Mouse (Mus musculus) liver, embryonic 12.5 days (tissue): ENCODE data around the gene Plekhs1. TPM values are rescaled to one million over a fixed set of nuclear protein-coding genes. Genes with fewer than 3 reads are reported as not detected.

Source experiments
- ATAC-seq: fragments of 200-750 bp; cut with Nextera tagmentation; 2 replicates; pipeline ENCODE4 v1.8.0; 2017; ENCODE audit warnings: moderate number of reproducible peaks, mild to moderate bottlenecking, moderate library complexity
- H3K27ac ChIP-seq: fragments of 300-500 bp; sonication (generic); 2 replicates; pipeline ENCODE4 v1.5.1; 2016; ENCODE audit warnings: mild to moderate bottlenecking
- H3K27me3 ChIP-seq: fragments of 300-500 bp; sonication (generic); replicated peaks from 2 replicates; pipeline ENCODE4 v1.6.1; 2016; ENCODE audit warnings: mild to moderate bottlenecking, moderate library complexity
- H3K36me3 ChIP-seq: fragments of 300-500 bp; sonication (generic); 2 replicates; pipeline ENCODE4 v1.6.1; 2016; ENCODE audit warnings: mild to moderate bottlenecking, moderate library complexity
- H3K4me1 ChIP-seq: fragments of 300-500 bp; sonication (generic); 2 replicates; pipeline ENCODE4 v1.6.1; 2016
- H3K4me2 ChIP-seq: fragments of 300-500 bp; sonication (generic); 2 replicates; pipeline ENCODE4 v1.6.1; 2016; ENCODE audit warnings: mild to moderate bottlenecking, moderate library complexity
- H3K4me3 ChIP-seq: fragments of 300-500 bp; sonication (generic); 2 replicates; pipeline ENCODE4 v1.5.1; 2016; ENCODE audit warnings: mild to moderate bottlenecking, moderate library complexity
- H3K9ac ChIP-seq: fragments of 300-500 bp; sonication (generic); 2 replicates; pipeline ENCODE4 v1.6.1; 2016; ENCODE audit warnings: mild to moderate bottlenecking, moderate library complexity
- H3K9me3 ChIP-seq: fragments of 300-500 bp; sonication (generic); replicated peaks from 2 replicates; pipeline ENCODE4 v1.6.1; 2016; ENCODE audit warnings: mild to moderate bottlenecking, moderate library complexity
- WGBS: fragments of 180-500 bp; shearing (Covaris S2); methylation state at CpG from one replicate; pipeline ENCODE4 v1.1.7; 2016; ENCODE audit not compliant: insufficient replicate concordance; 5-methylcytosine and 5-hydroxymethylcytosine counted together
- polyA plus RNA-seq: library from polyadenylated mRNA; unstranded; fragments of >200 nt; fragmentation: Nextera tagmentation; extraction: Ambion mirVana; gene quantifications from 2 replicates; pipeline ENCODE4 v1.2.1, GENCODE M21; 2016

Gene Plekhs1
- polyA plus RNA-seq, 1 experiment from 2014 or later, result not detected

GRCm38 (mm10) chr19:56438357-56439071, 22.9 kb upstream of the Plekhs1 start:
- peaks cover 47% of the 10 kb centered on the region for H3K36me3 ChIP-seq
- 64% methylated on average over 7 of the region's 7 CpGs for WGBS
- H3K9ac ChIP-seq, result peak overlapping the region; percentile 9
- no peak overlapping the region for H3K4me3 ChIP-seq
- peak overlapping the region; percentile 41; the same call in 1 of the 2 replicates for H3K4me2 ChIP-seq
- H3K4me1 ChIP-seq, result peaks cover 29% of the 10 kb centered on the region
- peak overlapping the region; percentile 83 for H3K27ac ChIP-seq
- H3K27me3 ChIP-seq, result no peaks in the 10 kb centered on the region
- H3K9me3 ChIP-seq, result no peaks in the 10 kb centered on the region
- 0 out of 2 replicates have a peak, but pooled peaks have one; percentile 3 for ATAC-seq

- peak overlapping the region; percentile 83 for H3K27ac ChIP-seq
- no peak overlapping the region for H3K4me3 ChIP-seq
- 13% methylated on average over 6 of the region's 6 CpGs for WGBS
- peaks cover 42% of the 10 kb centered on the region for H3K36me3 ChIP-seq
- peak overlapping the region; percentile 41 for H3K4me2 ChIP-seq
- peaks cover 29% of the 10 kb centered on the region for H3K4me1 ChIP-seq
- H3K27me3 ChIP-seq, result no peaks in the 10 kb centered on the region
- peak; percentile 97 for ATAC-seq
- peak overlapping the region; percentile 37; the same call in 1 of the 2 replicates for H3K9ac ChIP-seq
- H3K9me3 ChIP-seq, result no peaks in the 10 kb centered on the region
Measured at GRCm38 (mm10) chr19:56439072-56439434, 22.4 kb upstream of the Plekhs1 start.

- peaks cover 2% of the 10 kb centered on the region; the same call in 1 of the 2 replicates for H3K36me3 ChIP-seq
- no peak overlapping the region for H3K4me3 ChIP-seq
- no peak overlapping the region for H3K4me2 ChIP-seq
- 0 out of 2 replicates have a peak, but pooled peaks cover 8% of the 10 kb centered on the region for H3K27me3 ChIP-seq
- H3K27ac ChIP-seq, result no peak overlapping the region
- H3K4me1 ChIP-seq, result peaks cover 24% of the 10 kb centered on the region
- WGBS, result 82% methylated on average over 14 of the region's 14 CpGs
- H3K9me3 ChIP-seq, result no peaks in the 10 kb centered on the region
- ATAC-seq, result no peak
- no peak overlapping the region for H3K9ac ChIP-seq
Measured at GRCm38 (mm10) chr19:56443445-56443844, 18.0 kb upstream of the Plekhs1 start.

GRCm38 (mm10) chr19:56448784-56449183, 12.7 kb upstream of the Plekhs1 start:
- Histone ChIP-seq H3K9ac (no peak overlapping the region), H3K4me1 (no peaks in the 10 kb centered on the region), H3K27me3 (peaks cover 8% of the 10 kb centered on the region; the same call in 1 of the 2 replicates), H3K4me2 (no peak overlapping the region), H3K4me3 (no peak overlapping the region), H3K27ac (no peak overlapping the region), H3K36me3 (no peaks in the 10 kb centered on the region), H3K9me3 (no peaks in the 10 kb centered on the region)
- 85% methylated on average over 4 of the region's 4 CpGs for WGBS
- no peak for ATAC-seq

GRCm38 (mm10) chr19:56449537-56449936, 11.9 kb upstream of the Plekhs1 start:
- Histone ChIP-seq H3K27me3 (peaks cover 13% of the 10 kb centered on the region; the same call in 1 of the 2 replicates), H3K4me1 (no peaks in the 10 kb centered on the region), H3K4me3 (no peak overlapping the region), H3K36me3 (no peaks in the 10 kb centered on the region), H3K4me2 (no peak overlapping the region), H3K9ac (no peak overlapping the region), H3K9me3 (no peaks in the 10 kb centered on the region), H3K27ac (no peak overlapping the region)
- ATAC-seq, result no peak
- 73% methylated on average over 8 of the region's 8 CpGs for WGBS

GRCm38 (mm10) chr19:56450892-56451291, 10.5 kb upstream of the Plekhs1 start:
- ATAC-seq, result no peak
- Histone ChIP-seq H3K27me3 (peaks cover 18% of the 10 kb centered on the region), H3K36me3 (no peaks in the 10 kb centered on the region), H3K4me3 (no peak overlapping the region), H3K27ac (no peak overlapping the region), H3K9me3 (no peaks in the 10 kb centered on the region), H3K4me1 (no peaks in the 10 kb centered on the region), H3K9ac (no peak overlapping the region), H3K4me2 (no peak overlapping the region)
- 63% methylated on average over 5 of the region's 5 CpGs for WGBS

GRCm38 (mm10) chr19:56451867-56452266, 9.6 kb upstream of the Plekhs1 start:
- WGBS, result 72% methylated on average over 4 of the region's 4 CpGs
- Histone ChIP-seq H3K9me3 (no peaks in the 10 kb centered on the region), H3K36me3 (no peaks in the 10 kb centered on the region), H3K9ac (no peak overlapping the region), H3K27me3 (peaks cover 24% of the 10 kb centered on the region), H3K4me1 (no peaks in the 10 kb centered on the region), H3K4me3 (no peak overlapping the region), H3K4me2 (no peak overlapping the region), H3K27ac (no peak overlapping the region)
- no peak for ATAC-seq

- no peak overlapping the region for H3K9ac ChIP-seq
- 89% methylated on average over 2 of the region's 2 CpGs for WGBS
- no peaks in the 10 kb centered on the region for H3K36me3 ChIP-seq
- H3K4me2 ChIP-seq, result no peak overlapping the region
- H3K4me1 ChIP-seq, result no peaks in the 10 kb centered on the region
- H3K4me3 ChIP-seq, result no peak overlapping the region
- no peak for ATAC-seq
- peaks cover 21% of the 10 kb centered on the region for H3K27me3 ChIP-seq
- H3K27ac ChIP-seq, result no peak overlapping the region
- H3K9me3 ChIP-seq, result no peaks in the 10 kb centered on the region
Measured at GRCm38 (mm10) chr19:56452421-56452820, 9.0 kb upstream of the Plekhs1 start.

GRCm38 (mm10) chr19:56454862-56455261, 6.6 kb upstream of the Plekhs1 start:
- Histone ChIP-seq H3K9ac (no peak overlapping the region), H3K36me3 (no peaks in the 10 kb centered on the region), H3K4me3 (no peak overlapping the region), H3K4me2 (no peak overlapping the region), H3K9me3 (no peaks in the 10 kb centered on the region), H3K27ac (no peak overlapping the region), H3K27me3 (peaks cover 16% of the 10 kb centered on the region), H3K4me1 (no peaks in the 10 kb centered on the region)
- 36% methylated on average over 4 of the region's 4 CpGs for WGBS
- no peak for ATAC-seq

- WGBS, result 19% methylated on average over 2 of the region's 2 CpGs
Measured at GRCm38 (mm10) chr19:56455369-56455768, 6.1 kb upstream of the Plekhs1 start.

GRCm38 (mm10) chr19:56457569-56457968, 3.9 kb upstream of the Plekhs1 start:
- H3K9me3 ChIP-seq, result no peaks in the 10 kb centered on the region

More at GRCm38 (mm10) chr19:56455369-56455768, 6.1 kb upstream of the Plekhs1 start:
- no peaks in the 10 kb centered on the region for H3K4me1 ChIP-seq
- H3K27me3 ChIP-seq, result peaks cover 16% of the 10 kb centered on the region
- H3K4me2 ChIP-seq, result no peak overlapping the region
- no peak overlapping the region for H3K27ac ChIP-seq
- no peak for ATAC-seq
- H3K36me3 ChIP-seq, result no peaks in the 10 kb centered on the region
- H3K9me3 ChIP-seq, result no peaks in the 10 kb centered on the region
- no peak overlapping the region for H3K4me3 ChIP-seq
- no peak overlapping the region for H3K9ac ChIP-seq

GRCm38 (mm10) chr19:56459154-56460050, 2.0 kb upstream of the Plekhs1 start:
- 69% methylated on average over 10 of the region's 10 CpGs for WGBS
- no peak overlapping the region for H3K27ac ChIP-seq
- no peak overlapping the region for H3K9ac ChIP-seq
- H3K27me3 ChIP-seq, result peaks cover 11% of the 10 kb centered on the region
- no peak overlapping the region for H3K4me3 ChIP-seq
- H3K36me3 ChIP-seq, result no peaks in the 10 kb centered on the region
- no peak overlapping the region for H3K4me2 ChIP-seq
- no peaks in the 10 kb centered on the region for H3K4me1 ChIP-seq
- ATAC-seq, result no peak
- H3K9me3 ChIP-seq, result no peaks in the 10 kb centered on the region

More at GRCm38 (mm10) chr19:56457569-56457968, 3.9 kb upstream of the Plekhs1 start:
- no peak overlapping the region for H3K27ac ChIP-seq
- peaks cover 16% of the 10 kb centered on the region for H3K27me3 ChIP-seq
- H3K4me1 ChIP-seq, result no peaks in the 10 kb centered on the region
- ATAC-seq, result no peak
- H3K4me2 ChIP-seq, result no peak overlapping the region
- WGBS, result 54% methylated on average over 4 of the region's 4 CpGs
- H3K9ac ChIP-seq, result no peak overlapping the region
- H3K36me3 ChIP-seq, result no peaks in the 10 kb centered on the region
- no peak overlapping the region for H3K4me3 ChIP-seq
